Mouse (Mus musculus) stomach, postnatal 0 days (tissue): ENCODE data around the gene Tmem88b.

ENCODE experiments used
- CTCF ChIP-seq: IDR thresholded peaks from 2 replicates; pipeline ENCODE4 v1.5.1; 2016; ENCODE audit warnings: antibody characterized with exemption, low read depth, mild to moderate bottlenecking, moderate library complexity
- EP300 ChIP-seq: optimal IDR thresholded peaks from 2 replicates; pipeline ENCODE3; 2016; ENCODE audit warnings: antibody characterized with exemption

- TF ChIP-seq CTCF (no peak), EP300 (no peak)
Measured at GRCm38 (mm10) chr4:155739741-155740636, 45.7 kb downstream of the Tmem88b start.
